Mouse (Mus musculus) embryonic fibroblast, embryonic 13.5 days (primary cell): ENCODE results near the gene C3.

Experiments
- CTCF ChIP-seq: IDR thresholded peaks from 2 replicates; pipeline ENCODE4 v1.5.1; 2011; ENCODE audit warnings: mild to moderate bottlenecking, control low read depth, low read length, moderate library complexity, borderline replicate concordance; ENCODE audit not compliant: insufficient read depth
- POLR2A ChIP-seq: IDR thresholded peaks from 2 replicates; pipeline ENCODE4 v1.6.1; 2011; ENCODE audit warnings: low read depth, mild to moderate bottlenecking, control low read depth, low read length, moderate library complexity

DNA sequence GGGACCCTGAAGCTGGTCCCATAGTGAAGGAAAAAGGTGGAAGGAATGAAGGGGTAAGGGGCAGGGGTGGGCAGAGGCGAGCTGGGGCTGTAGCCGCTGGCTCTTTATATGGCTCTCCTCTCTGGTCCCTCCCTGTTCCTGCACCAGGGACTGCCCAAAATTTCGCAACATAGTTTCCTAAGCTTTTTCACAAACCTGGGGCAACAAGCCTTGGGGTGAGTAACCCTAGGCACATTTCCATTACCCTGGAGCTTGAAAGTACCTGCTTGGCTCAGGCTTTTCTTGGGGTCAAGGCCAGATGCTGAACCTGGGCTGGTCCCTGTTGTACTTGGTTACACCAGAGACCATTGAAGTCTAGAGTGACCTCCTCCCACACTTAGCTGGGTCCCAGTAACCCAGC lies at the start of gene C3:
- TF ChIP-seq CTCF (no peak), POLR2A (no peak)
